Mouse (Mus musculus) myocyte (in vitro differentiated cells): ENCODE measurements around the gene Hrct1.

Source experiments
- CEBPB ChIP-seq: IDR thresholded peaks from 2 replicates; pipeline ENCODE4 v1.6.1; 2011; ENCODE audit warnings: mild to moderate bottlenecking, moderate library complexity; ENCODE audit not compliant: poor library complexity, insufficient read depth, severe bottlenecking
- E2F4 ChIP-seq: IDR thresholded peaks from one replicate; pipeline ENCODE4 v1.6.1; 2011; ENCODE audit warnings: mild to moderate bottlenecking, control low read depth, moderate library complexity; ENCODE audit not compliant: insufficient read depth
- MAX ChIP-seq: IDR thresholded peaks from one replicate; pipeline ENCODE4 v1.6.1; 2011; ENCODE audit warnings: low read depth, mild to moderate bottlenecking, control low read depth
- MYOD1 ChIP-seq, 3 experiments: IDR thresholded peaks; one replicate each; pipeline ENCODE4 v1.6.1; 2011; ENCODE audit warnings: control low read depth in 2 of 3, low read depth in 2 of 3, mild to moderate bottlenecking in 2 of 3, moderate library complexity in 1 of 3; ENCODE audit not compliant: insufficient read length in 2 of 3, control insufficient read depth in 1 of 3
- MYOG ChIP-seq, 3 experiments: IDR thresholded peaks; one replicate each; pipeline ENCODE4 v1.6.1; 2011; ENCODE audit warnings: control low read depth in 2 of 3, low read depth in 2 of 3, mild to moderate bottlenecking in 2 of 3; ENCODE audit not compliant: insufficient read length in 2 of 3, control insufficient read depth in 1 of 3, insufficient read depth in 1 of 3
- POLR2A ChIP-seq: IDR thresholded peaks from one replicate; pipeline ENCODE4 v1.6.1; 2011; ENCODE audit warnings: low read depth, mild to moderate bottlenecking, control low read depth, moderate library complexity; ENCODE audit not compliant: insufficient read length
- POLR2AphosphoS2 ChIP-seq: IDR thresholded peaks from one replicate; pipeline ENCODE4 v1.6.1; 2011; ENCODE audit warnings: low read depth, control low read depth; ENCODE audit not compliant: insufficient read length
- SRF ChIP-seq: IDR thresholded peaks from one replicate; pipeline ENCODE4 v1.6.1; 2011; ENCODE audit warnings: low read depth; ENCODE audit not compliant: control insufficient read depth, insufficient read length
- TCF12 ChIP-seq: IDR thresholded peaks from one replicate; pipeline ENCODE4 v1.6.1; 2011; ENCODE audit warnings: mild to moderate bottlenecking, control low read depth; ENCODE audit not compliant: poor library complexity, insufficient read depth, severe bottlenecking
- USF1 ChIP-seq: IDR thresholded peaks from one replicate; pipeline ENCODE4 v1.6.1; 2011; ENCODE audit warnings: low read depth, mild to moderate bottlenecking, control low read depth, moderate library complexity

DNA sequence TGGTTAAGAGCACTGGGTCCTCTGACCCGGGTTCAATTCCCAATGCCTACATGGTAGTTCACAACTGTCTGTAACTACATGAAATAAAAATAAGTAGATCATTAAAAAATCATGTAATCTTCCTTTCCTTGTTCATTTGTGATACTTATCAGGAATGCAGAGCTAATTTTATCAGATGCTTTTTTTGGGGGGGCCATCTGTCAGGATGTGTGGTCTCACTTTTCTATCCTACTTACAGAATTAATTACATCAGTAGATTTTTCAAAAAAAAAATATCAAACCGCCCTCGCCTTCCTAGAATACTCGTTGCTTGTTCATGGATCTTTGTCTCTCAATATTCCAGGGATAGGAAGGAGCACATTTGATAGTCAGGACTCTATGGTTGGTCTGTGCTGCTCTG, 4.8 kb upstream of the Hrct1 start:
- TF ChIP-seq TCF12 (no peak), POLR2A (no peak), MYOG (IDR thresholded peaks at IDR 0.05; ENCODE audit: control insufficient read depth in 1 of 3, insufficient read depth in 1 of 3, insufficient read length in 2 of 3, low read depth in 2 of 3) (no peak), MAX (no peak), USF1 (no peak), CEBPB (no peak), MYOD1 (IDR thresholded peaks at IDR 0.05; ENCODE audit: control insufficient read depth in 1 of 3, insufficient read length in 2 of 3, low read depth in 2 of 3) (no peak), SRF (no peak), E2F4 (no peak), POLR2AphosphoS2 (no peak)
